Mouse (Mus musculus) liver, adult (tissue): Measurements from ENCODE around the gene Ppp2r2d.

Experiments used
- GATA4 ChIP-seq: IDR thresholded peaks from 2 replicates; pipeline ENCODE4 v1.6.1; 2014; ENCODE audit warnings: mild to moderate bottlenecking, low read length; ENCODE audit not compliant: insufficient replicate concordance

Gene Ppp2r2d

DNA sequence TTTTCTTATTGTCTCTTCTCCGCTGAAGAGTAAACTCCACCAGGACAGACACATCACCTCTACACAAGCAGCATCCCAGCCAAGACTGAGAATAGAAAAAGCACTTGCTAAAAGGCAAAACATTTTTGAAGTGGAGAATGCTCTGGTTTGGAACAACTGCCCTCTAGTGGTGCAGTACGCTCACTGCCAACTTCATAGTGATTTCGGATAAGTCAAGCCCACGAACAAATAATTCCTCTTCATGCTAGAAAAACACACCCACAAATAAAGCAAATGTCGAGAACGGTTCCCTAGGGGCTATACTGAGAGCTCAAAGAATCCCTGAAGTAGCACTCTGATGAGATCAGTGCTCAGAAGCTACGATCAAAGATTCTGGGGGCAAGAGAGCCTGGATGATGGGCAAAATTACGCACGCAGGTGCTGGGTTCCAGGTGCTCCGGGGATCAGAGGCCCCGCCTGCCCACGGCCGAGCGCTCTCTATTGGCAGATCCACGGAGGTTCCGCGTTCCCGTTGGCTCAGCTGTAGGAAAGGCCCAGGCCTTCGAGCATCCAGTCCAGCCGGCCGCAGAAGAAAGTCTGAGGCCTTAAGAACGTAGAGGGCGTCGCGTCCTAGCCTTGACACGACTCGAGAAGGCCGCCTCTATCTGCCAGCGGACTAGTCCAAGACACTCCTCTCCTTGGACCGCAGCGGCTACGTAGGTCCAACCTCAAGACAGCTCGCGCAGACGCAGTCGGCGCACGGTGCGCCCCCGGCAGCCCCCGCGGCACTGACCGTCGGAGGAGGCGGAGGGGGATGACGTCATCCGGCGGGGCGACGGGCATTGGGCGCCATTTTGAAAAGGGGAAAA is at the start of gene Ppp2r2d, which contains the start of gene Mapk1ip1:
TSS of gene Ppp2r2d (plus strand) at position 536 of the 848 bp plus-strand sequence.
TSS of gene Mapk1ip1 (minus strand) at position 730 of the 848 bp plus-strand sequence.
- no peak; the same call in 1 of the 2 replicates for TF ChIP-seq GATA4

- no peak for TF ChIP-seq GATA4
Observed at GRCm38 (mm10) chr7:138803386-138803785, 42.5 kb upstream of the Ppp2r2d start.

DNA sequence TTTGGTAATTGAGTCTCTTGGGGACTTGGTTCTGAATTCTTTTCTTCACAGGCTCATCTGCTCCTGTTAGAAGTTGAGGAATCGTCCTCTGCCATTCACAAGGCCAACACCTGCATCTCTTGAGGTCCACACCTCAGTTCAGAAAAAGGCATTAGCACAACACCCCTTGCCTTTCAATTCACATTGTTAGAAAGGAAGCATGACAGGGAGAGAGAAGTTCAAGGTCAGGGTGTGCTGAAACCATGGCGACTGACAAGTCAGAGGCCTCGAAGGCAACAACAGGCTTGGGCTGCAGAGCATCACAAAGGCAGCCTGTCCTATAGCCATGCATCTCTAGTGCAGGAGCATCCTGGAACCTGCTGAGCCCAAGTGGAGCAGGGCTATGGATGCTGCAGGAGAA is 38.7 kb upstream of the Ppp2r2d start:
- no peak for TF ChIP-seq GATA4

GRCm38 (mm10) chr7:138813213-138813875 is 32.5 kb upstream of the Ppp2r2d start:
- no peak for TF ChIP-seq GATA4

DNA sequence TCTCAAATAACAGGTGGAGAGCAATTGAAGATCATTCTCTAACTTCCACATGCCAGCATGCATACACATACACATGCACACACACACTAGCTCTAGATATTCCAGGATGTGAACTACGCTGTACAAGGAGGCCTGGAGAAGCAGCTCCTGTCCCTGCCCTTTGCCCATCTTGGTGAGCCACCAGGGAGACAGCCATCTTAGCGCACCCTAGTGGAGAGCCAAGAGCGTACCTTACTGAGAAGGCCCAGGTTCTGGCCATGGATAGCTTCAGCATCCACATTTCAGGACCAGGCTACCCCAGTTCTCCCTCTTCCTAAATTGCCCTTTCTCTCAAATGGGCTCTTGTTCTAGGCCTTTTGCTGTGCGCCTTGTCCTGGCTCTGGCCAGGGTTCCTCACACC is 27.6 kb upstream of the Ppp2r2d start:
- TF ChIP-seq GATA4, result no peak

GRCm38 (mm10) chr7:138824423-138824822 is 21.5 kb upstream of the Ppp2r2d start:
- no peak for TF ChIP-seq GATA4

GRCm38 (mm10) chr7:138824995-138825756 is 20.7 kb upstream of the Ppp2r2d start:
- no peak for TF ChIP-seq GATA4

DNA sequence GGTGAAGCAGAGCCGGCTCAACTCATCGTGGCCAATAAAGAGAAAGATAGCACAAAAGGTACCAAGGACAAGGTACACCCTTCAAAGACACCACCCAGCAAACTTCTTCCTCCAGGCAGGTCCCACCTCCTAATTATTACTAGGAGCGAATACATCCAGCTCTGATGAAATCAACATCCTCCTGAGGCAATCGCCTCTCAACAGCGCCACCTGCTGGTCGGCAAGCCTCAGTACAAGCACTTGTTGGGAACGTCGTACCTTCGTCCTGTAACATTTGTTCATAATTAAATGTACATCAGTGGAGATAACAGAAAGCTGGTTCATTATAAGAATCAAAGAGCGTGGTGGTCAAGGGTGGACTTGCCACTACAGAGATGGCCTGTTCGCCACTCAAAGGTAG is 18.1 kb upstream of the Ppp2r2d start:
- TF ChIP-seq GATA4, result no peak

DNA sequence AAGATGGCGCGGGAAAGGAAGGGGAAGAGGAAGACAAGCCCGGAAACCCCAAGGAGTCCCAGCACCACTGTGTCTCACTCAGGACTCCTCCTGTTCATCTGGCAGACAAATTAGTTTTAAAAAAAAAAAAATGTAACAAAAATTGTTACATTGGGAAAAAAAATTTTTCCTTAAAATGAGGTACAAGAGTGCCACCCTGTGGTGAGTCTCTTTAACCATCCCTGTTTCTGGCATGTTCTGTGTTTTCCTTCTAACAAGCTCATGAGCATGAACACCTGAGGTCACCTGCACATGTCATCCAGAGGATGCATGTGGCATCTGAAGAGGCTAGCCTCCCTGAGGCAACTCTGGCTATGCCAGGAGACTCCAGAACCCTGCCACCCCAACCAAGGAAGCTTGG is 10.9 kb upstream of the Ppp2r2d start:
- no peak for TF ChIP-seq GATA4

DNA sequence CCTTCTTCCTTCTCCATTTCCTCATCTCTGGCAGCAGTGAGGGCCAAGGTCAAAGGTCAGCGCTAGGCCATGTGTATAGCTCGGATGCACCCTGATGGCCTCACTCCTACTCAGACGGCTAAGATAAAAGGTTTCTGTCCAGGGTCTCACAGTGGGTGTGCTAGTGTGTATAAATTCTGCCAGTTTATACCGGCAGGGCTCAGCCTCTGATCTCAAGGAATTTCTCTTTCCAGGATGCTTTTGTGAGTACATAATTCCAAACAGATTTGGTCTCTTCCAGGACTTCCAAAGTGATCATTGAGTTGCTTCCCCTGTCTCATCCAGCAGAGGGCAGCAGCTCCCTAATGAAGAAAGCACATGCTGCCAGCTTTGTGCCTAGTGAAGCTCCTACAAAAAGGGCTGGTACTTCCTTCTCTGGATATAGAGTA is 5.3 kb upstream of the Ppp2r2d start:
- TF ChIP-seq GATA4, result no peak

DNA sequence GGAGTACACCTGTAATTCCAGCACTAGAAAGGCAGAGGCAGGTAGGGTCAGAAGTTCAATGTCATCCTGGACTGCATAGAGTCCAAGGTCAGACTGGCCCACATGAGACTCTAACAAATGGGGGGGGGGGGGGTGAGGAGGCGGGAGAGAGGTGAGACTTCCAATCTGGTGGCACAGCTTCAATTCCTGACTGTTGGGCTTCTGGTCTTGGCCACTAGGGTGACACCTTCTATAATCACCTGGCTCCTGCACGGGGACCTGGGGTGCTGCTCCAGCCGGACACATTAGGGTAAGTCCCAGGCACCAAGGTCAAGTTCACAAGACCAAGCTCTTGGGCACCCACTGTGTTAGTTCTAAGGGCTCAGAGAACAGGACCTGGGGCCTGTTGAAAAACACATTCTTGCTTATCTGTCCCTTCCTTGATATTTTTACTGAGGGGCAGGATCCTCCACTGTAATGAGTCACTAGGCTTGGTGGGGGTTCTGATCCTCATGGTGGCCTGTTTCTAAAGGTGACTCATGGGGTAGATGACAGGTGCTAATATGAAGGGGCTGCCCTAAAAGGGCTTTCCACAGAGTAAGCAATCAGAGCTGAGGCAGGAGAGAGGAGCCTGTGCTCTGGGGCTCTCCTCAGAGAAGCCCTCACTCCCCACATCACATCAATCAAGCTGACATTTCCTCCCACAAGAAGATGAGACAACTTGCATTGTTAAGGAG is 4.3 kb upstream of the Ppp2r2d start:
- TF ChIP-seq GATA4, result no peak

DNA sequence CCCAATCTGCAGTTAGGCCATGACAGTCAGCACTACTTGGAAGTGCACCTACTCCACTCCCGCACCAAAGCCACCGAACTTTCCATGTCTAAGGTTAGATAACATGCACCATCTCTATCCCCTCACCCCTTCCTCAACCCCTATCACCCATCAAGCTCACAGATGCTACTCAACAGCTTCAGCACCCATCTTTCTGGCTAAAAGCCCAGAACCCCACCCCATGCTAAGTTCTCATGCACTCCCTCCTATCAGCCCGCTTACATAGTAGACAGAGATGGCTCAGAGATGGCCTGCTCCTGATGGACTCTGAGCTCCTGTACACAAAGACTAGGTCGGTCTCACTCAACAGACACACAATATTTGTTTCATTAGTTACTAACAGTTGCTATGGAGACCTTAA is 2.5 kb upstream of the Ppp2r2d start:
- TF ChIP-seq GATA4, result no peak

DNA sequence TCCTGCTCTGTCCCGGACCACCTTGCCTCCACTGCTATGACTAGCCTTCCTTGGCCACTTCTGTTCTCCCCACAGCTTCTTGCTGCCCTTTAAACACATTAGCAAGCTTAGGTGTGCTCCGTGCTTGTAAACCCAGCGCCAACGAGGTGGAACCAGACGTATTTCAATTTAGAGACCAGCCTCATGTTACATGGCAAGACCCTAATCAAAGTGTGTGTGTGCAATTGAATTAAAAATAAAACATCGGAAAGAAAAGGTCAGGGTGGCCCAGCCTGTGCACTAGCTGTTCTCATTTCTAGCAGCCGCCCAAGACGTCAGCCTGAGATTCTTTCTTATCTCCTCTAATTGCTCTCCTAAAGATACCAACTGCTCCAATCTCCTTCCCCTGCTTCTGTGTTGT is 768 bp upstream of the Ppp2r2d start:
- TF ChIP-seq GATA4, result no peak

GRCm38 (mm10) chr7:138846502-138846991 is 668 bp downstream of the Ppp2r2d start:
- no peak for TF ChIP-seq GATA4

DNA sequence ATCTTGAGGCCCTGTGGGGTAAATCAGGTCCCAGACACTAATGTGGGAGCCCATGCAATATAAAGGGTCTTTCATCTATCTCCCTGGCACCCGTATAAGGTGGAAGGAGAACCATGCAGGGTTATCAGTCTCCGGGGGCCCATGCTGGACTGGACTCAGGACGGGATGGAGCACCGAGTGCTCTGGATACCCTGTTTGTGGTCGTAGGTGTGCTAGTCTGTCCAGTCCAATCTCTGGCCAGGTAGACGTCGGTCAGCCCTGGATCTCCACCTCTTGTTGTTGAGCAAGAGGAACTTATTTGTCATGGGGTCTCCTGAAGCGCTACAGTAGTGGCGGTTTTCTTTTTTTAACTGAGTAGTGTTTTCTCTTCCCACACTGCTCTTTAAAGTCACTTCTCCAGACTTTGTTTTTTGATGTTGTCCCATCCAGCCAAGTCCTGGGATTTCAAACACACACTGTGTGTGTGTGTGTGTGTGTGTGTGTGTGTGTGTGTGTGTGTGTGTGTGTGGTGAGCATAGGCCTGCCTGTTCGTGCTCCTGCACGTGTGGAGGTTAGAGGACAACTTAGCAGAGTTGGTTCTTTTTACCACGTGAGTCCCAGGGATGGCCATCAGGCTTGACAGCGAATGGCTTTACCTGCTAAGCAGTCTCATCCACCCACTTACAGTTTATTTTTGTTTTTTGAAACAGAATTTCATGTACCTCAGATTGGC is 1.6 kb downstream of the Ppp2r2d start:
- TF ChIP-seq GATA4, result no peak
